Mouse (Mus musculus) embryonic facial prominence, embryonic 15.5 days (tissue): ENCODE data around the gene Uap1. TPM values are rescaled to one million over a fixed set of nuclear protein-coding genes. Genes with fewer than 3 reads are reported as not detected.

Source experiments
- ATAC-seq: fragments of 200-750 bp; cut with Nextera tagmentation; 2 replicates; pipeline ENCODE4 v1.8.0; 2017; ENCODE audit warnings: low read depth, moderate TSS enrichment; ENCODE audit not compliant: insufficient number of reproducible peaks, low FRiP score, low TSS enrichment
- H3K27ac ChIP-seq: fragments of 300-500 bp; sonication (generic); replicated peaks from 2 replicates; pipeline ENCODE4 v1.5.1; 2015; ENCODE audit warnings: mild to moderate bottlenecking, inconsistent platforms
- H3K27me3 ChIP-seq: fragments of 300-500 bp; sonication (generic); 2 replicates; pipeline ENCODE4 v1.6.1; 2015; ENCODE audit warnings: inconsistent platforms
- H3K36me3 ChIP-seq: fragments of 300-500 bp; sonication (generic); 2 replicates; pipeline ENCODE4 v1.6.1; 2015; ENCODE audit warnings: mild to moderate bottlenecking, inconsistent platforms
- H3K4me1 ChIP-seq: fragments of 300-500 bp; sonication (generic); 2 replicates; pipeline ENCODE4 v1.6.1; 2015; ENCODE audit warnings: inconsistent platforms
- H3K4me2 ChIP-seq: fragments of 300-500 bp; sonication (generic); replicated peaks from 2 replicates; pipeline ENCODE4 v1.6.1; 2015; ENCODE audit warnings: mild to moderate bottlenecking, inconsistent platforms
- H3K4me3 ChIP-seq: fragments of 300-500 bp; sonication (generic); replicated peaks from 2 replicates; pipeline ENCODE4 v1.5.1; 2015; ENCODE audit warnings: mild to moderate bottlenecking, inconsistent platforms
- H3K9ac ChIP-seq: fragments of 300-500 bp; sonication (generic); 2 replicates; pipeline ENCODE4 v1.6.1; 2015; ENCODE audit warnings: inconsistent platforms
- H3K9me3 ChIP-seq: fragments of 300-500 bp; sonication (generic); replicated peaks from 2 replicates; pipeline ENCODE4 v1.6.1; 2016; ENCODE audit warnings: inconsistent platforms
- WGBS: fragments of 180-500 bp; shearing (Covaris S2); methylation state at CpG from one replicate; pipeline ENCODE4 v1.1.7; 2015; 5-methylcytosine and 5-hydroxymethylcytosine counted together
- polyA plus RNA-seq: library from polyadenylated mRNA; unstranded; fragments of >200 nt; fragmentation: Nextera tagmentation; extraction: Ambion mirVana; gene quantifications from 2 replicates; pipeline ENCODE4 v1.2.1, GENCODE M21; 2015

The Uap1 gene
- polyA plus RNA-seq: 68.4 and 70.9 TPM in 2 replicates

DNA sequence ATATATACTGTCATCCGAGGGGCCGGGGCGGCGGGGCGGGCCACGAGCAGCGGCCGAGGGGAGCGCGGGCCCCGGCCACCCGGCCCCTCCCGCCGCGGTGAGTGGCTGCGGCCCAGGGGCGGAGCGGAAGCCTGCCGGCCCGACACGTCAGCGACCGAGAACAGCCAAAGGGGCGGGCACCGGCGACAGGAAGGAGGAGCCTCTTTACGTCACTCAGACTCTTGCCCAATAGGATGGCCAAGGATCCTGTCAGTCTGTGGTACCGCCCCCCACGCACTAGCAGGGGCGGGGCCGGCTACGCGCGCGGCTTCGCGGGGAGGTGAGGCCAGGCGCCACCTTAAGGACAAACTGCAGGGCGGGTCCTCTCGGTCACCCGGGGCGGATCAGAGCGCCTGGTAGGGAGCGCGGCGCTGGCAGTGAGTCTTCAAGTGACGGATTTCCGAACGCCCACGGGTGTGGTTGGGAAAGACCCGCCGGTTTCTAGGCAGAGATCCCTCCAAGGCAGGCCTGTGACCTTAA is at the start of gene Uap1:
Gene Uap1 (minus strand): TSS at position 144 of the 519 bp plus-strand sequence.
- Histone ChIP-seq H3K4me2 (peak within 1 kb of the TSS; percentile 73), H3K27ac (peak within 1 kb of the TSS; percentile 91)
- under 1% methylated on average over 52 of the region's 52 CpGs for WGBS

DNA sequence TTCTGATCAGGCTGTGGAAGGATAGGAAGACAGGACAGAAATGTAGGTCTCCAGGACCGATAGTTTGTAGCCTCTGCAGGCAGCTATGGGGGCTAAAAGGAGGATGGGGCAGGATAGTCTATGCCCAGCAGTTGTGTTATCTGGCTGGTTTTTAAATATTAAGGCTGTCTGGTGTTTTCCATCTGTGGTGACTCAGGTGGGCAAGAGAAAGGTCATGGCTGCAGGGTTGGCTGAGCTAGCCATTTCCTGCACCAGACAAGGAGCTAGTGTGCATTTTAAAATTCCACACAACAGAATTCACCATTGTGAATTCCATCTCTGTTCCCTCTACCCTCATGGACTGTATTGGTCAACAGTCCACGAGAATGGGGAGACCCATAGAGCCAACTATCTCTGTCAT is 48.5 kb upstream of the Uap1 start:
- 70% methylated on average over 2 of the region's 2 CpGs for WGBS
- ATAC-seq: no peak
- H3K36me3 ChIP-seq: no peaks in the 10 kb centered on the region
- no peak overlapping the region for H3K27ac ChIP-seq
- H3K9me3 ChIP-seq: no peaks in the 10 kb centered on the region
- no peak overlapping the region for H3K9ac ChIP-seq
- no peak overlapping the region for H3K4me2 ChIP-seq
- H3K4me3 ChIP-seq: no peak overlapping the region
- no peaks in the 10 kb centered on the region for H3K27me3 ChIP-seq
- no peaks in the 10 kb centered on the region for H3K4me1 ChIP-seq

More for the DNA sequence above, at the start of gene Uap1:
- Histone ChIP-seq H3K4me1 (peaks cover 14% of the 10 kb centered on the region), H3K9me3 (no peaks in the 10 kb centered on the region), H3K36me3 (no peaks in the 10 kb centered on the region), H3K27me3 (no peaks in the 10 kb centered on the region), H3K4me3 (peak within 1 kb of the TSS; percentile 83), H3K9ac (peak within 1 kb of the TSS; percentile 71)
- peak; percentile 98 for ATAC-seq

- Histone ChIP-seq H3K9ac (no peak overlapping the region), H3K9me3 (no peaks in the 10 kb centered on the region), H3K27ac (no peak overlapping the region), H3K4me3 (no peak overlapping the region), H3K4me1 (no peaks in the 10 kb centered on the region), H3K4me2 (no peak overlapping the region), H3K36me3 (no peaks in the 10 kb centered on the region), H3K27me3 (no peaks in the 10 kb centered on the region)
- no peak for ATAC-seq
Observed at GRCm38 (mm10) chr1:170220351-170220750, 45.6 kb upstream of the Uap1 start.

GRCm38 (mm10) chr1:170218091-170218884 is 43.5 kb upstream of the Uap1 start:
- ATAC-seq: no peak
- 78% methylated on average over 6 of the region's 6 CpGs for WGBS
- Histone ChIP-seq H3K9me3 (no peaks in the 10 kb centered on the region), H3K4me2 (no peak overlapping the region), H3K9ac (no peak overlapping the region), H3K27ac (no peak overlapping the region), H3K36me3 (no peaks in the 10 kb centered on the region), H3K4me1 (peaks cover 3% of the 10 kb centered on the region; the same call in 1 of the 2 replicates), H3K4me3 (no peak overlapping the region), H3K27me3 (no peaks in the 10 kb centered on the region)

- ATAC-seq: no peak
- WGBS: 70% methylated on average over 3 of the region's 3 CpGs
- Histone ChIP-seq H3K9me3 (no peaks in the 10 kb centered on the region), H3K4me1 (peaks cover 5% of the 10 kb centered on the region; the same call in 1 of the 2 replicates), H3K4me3 (peak overlapping the region; percentile 77), H3K4me2 (peak overlapping the region; percentile 44), H3K27ac (peak overlapping the region; percentile 79; the same call in 1 of the 2 replicates), H3K36me3 (peaks cover 12% of the 10 kb centered on the region), H3K27me3 (no peaks in the 10 kb centered on the region), H3K9ac (no peak overlapping the region)
Observed at GRCm38 (mm10) chr1:170215590-170215989, 40.8 kb upstream of the Uap1 start.

- H3K9ac ChIP-seq: peak within 1 kb of the TSS; percentile 82
- H3K4me3 ChIP-seq: peak within 1 kb of the TSS; percentile 77
- WGBS: under 1% methylated on average over 69 of the region's 70 CpGs
- H3K36me3 ChIP-seq: peaks cover 17% of the 10 kb centered on the region
- peaks cover 5% of the 10 kb centered on the region; the same call in 1 of the 2 replicates for H3K4me1 ChIP-seq
- H3K27me3 ChIP-seq: no peaks in the 10 kb centered on the region
- H3K27ac ChIP-seq: peak within 1 kb of the TSS; percentile 79
- no peaks in the 10 kb centered on the region for H3K9me3 ChIP-seq
- peak; percentile 97 for ATAC-seq
- H3K4me2 ChIP-seq: peak within 1 kb of the TSS; percentile 63
Observed at GRCm38 (mm10) chr1:170214757-170215522, 40.2 kb upstream of the Uap1 start, which contains the start of gene Uhmk1. Gene Uhmk1, minus strand, starts transcription at chr1:170215397.

DNA sequence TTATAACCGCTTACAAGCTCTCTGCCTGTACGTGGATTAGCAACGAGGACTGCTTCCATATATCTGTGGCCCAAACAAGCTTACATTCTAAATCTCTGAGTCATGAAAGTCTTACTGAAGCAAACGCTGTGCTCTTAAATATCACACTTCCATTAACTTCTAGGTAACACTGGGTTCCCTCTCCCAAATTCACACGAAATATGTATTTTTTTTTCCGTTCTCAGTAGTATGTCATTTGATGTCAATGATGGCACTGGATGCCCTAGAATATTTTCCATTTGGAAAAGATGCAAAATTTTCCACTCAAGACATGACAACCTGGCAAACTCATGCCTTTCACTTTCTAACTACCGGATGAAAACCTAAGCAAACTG is 39.6 kb upstream of the Uap1 start:
- H3K36me3 ChIP-seq: peaks cover 20% of the 10 kb centered on the region
- H3K4me1 ChIP-seq: peaks cover 5% of the 10 kb centered on the region; the same call in 1 of the 2 replicates
- peak overlapping the region; percentile 82 for H3K9ac ChIP-seq
- no peaks in the 10 kb centered on the region for H3K27me3 ChIP-seq
- 27% methylated on average over 7 of the region's 7 CpGs for WGBS
- peak overlapping the region; percentile 77 for H3K4me3 ChIP-seq
- H3K9me3 ChIP-seq: no peaks in the 10 kb centered on the region
- no peak for ATAC-seq
- peak overlapping the region; percentile 79 for H3K27ac ChIP-seq
- H3K4me2 ChIP-seq: peak overlapping the region; percentile 63

DNA sequence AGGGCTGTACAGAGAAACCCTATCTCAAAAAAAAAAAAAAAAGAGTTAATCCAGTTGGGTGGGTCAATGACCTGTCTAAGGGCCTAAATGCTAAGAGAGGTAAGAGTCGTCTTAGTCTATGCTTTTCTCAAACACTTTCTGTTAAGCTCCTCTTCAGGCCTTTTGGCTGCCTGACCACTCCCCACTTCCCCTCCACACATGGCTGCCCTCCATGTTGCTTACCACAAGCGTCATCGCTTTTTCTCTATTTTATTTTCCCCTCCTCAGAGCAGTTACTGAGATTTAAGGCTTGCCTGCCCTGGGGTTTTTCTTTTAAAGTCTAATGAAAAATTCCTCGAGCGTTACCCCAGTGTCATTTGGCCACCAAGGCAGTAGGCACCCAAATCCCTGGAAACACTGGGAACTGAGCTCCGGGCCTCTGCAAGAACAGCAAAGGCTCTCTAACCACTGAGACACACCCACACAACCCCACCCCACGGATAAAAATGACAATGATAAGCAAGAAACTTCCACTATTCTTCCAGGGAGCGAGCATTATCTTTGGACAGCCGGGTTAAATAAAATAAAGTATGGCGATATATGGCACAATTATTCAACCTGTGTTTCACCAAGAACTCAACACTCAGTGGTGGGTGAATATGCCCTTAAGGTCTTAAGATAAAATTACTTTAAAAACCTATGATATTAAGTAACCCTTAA is 38.6 kb upstream of the Uap1 start:
- H3K27ac ChIP-seq: no peak overlapping the region
- H3K27me3 ChIP-seq: no peaks in the 10 kb centered on the region
- no peak overlapping the region for H3K4me2 ChIP-seq
- peaks cover 30% of the 10 kb centered on the region for H3K36me3 ChIP-seq
- H3K9me3 ChIP-seq: no peaks in the 10 kb centered on the region
- no peak overlapping the region for H3K4me3 ChIP-seq
- H3K9ac ChIP-seq: no peak overlapping the region
- WGBS: 92% methylated on average over 10 of the region's 10 CpGs
- H3K4me1 ChIP-seq: peaks cover 5% of the 10 kb centered on the region; the same call in 1 of the 2 replicates
- ATAC-seq: no peak

DNA sequence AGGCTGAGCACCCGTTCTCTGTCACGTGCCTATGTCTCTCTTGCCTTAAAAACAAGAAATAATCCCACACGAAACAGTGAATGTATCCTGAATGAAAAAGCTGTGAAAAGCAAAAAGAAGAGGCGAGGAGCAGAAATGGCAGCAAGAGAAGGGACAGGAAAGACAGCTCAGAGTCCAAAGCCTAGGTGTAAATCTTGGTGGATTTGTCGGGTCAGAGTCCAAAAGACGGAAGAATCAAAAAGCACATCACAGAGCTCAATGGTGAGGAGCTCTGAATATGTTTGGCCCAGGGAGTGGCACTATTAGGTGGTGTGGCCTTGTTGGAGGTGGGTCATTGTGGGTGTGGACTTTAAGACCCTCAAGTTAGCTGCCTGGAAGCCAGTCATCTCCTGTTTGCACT is 31.6 kb upstream of the Uap1 start:
- Histone ChIP-seq H3K27me3 (no peaks in the 10 kb centered on the region), H3K4me2 (no peak overlapping the region), H3K9me3 (no peaks in the 10 kb centered on the region), H3K36me3 (peaks cover 72% of the 10 kb centered on the region), H3K4me1 (no peaks in the 10 kb centered on the region), H3K27ac (no peak overlapping the region), H3K4me3 (no peak overlapping the region), H3K9ac (no peak overlapping the region)
- WGBS: 92% methylated on average over 6 of the region's 6 CpGs
- no peak for ATAC-seq

DNA sequence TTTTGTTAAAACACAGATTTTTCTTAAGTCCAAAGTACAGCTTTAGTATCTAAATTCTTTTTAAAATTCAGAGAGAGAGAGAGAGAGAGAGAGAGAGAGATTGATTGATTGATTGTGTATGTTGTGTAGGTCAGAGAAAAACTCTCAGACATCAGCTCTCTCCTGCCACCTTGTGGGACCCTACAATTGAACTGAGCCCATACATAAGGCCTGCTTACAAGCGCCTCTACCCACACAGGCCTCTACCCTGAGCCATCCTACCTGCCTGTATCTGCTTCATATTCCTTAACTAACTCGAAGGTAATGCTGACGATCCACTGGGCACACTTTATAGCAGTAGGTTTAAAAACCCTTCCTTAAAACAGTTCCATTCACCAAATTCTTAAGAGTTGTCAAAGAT is 25.6 kb upstream of the Uap1 start:
- no peak overlapping the region for H3K9ac ChIP-seq
- ATAC-seq: no peak
- H3K27ac ChIP-seq: no peak overlapping the region
- H3K9me3 ChIP-seq: no peaks in the 10 kb centered on the region
- no peak overlapping the region for H3K4me3 ChIP-seq
- H3K4me2 ChIP-seq: no peak overlapping the region
- 79% methylated on average over 3 of the region's 3 CpGs for WGBS
- H3K27me3 ChIP-seq: no peaks in the 10 kb centered on the region
- no peaks in the 10 kb centered on the region for H3K4me1 ChIP-seq
- H3K36me3 ChIP-seq: peaks cover 62% of the 10 kb centered on the region

GRCm38 (mm10) chr1:170196211-170196610 is 21.5 kb upstream of the Uap1 start:
- Histone ChIP-seq H3K36me3 (peaks cover 70% of the 10 kb centered on the region), H3K27me3 (no peaks in the 10 kb centered on the region), H3K4me2 (no peak overlapping the region), H3K4me1 (no peaks in the 10 kb centered on the region), H3K27ac (no peak overlapping the region), H3K4me3 (no peak overlapping the region), H3K9me3 (no peaks in the 10 kb centered on the region), H3K9ac (no peak overlapping the region)
- ATAC-seq: no peak
- WGBS: 94% methylated on average over 8 of the region's 8 CpGs
